Mouse (Mus musculus): ENCODE measurements around the gene Msi2.

GRCm38 (mm10) chr11:88395076-88395990 is 323.0 kb downstream of the Msi2 start:
- TF ChIP-seq POLR2A (IDR thresholded peaks at IDR 0.05; ENCODE audit: low read depth, low read length) (no peak), CTCF (IDR thresholded peaks at IDR 0.05; ENCODE audit: extremely low read depth, insufficient read depth, insufficient read length, insufficient replicate concordance) (no peak)
